Mouse (Mus musculus) kidney, adult 11 months (tissue): ENCODE measurements around the gene Acvr1b.
A peak's percentile ranks its signal among the peaks of the same experiment; 100 is the strongest.

ENCODE experiments used
- DNase-seq: peaks from one replicate; pipeline ENCODE4 v3.0.0; 2022

Acvr1b gene

DNA sequence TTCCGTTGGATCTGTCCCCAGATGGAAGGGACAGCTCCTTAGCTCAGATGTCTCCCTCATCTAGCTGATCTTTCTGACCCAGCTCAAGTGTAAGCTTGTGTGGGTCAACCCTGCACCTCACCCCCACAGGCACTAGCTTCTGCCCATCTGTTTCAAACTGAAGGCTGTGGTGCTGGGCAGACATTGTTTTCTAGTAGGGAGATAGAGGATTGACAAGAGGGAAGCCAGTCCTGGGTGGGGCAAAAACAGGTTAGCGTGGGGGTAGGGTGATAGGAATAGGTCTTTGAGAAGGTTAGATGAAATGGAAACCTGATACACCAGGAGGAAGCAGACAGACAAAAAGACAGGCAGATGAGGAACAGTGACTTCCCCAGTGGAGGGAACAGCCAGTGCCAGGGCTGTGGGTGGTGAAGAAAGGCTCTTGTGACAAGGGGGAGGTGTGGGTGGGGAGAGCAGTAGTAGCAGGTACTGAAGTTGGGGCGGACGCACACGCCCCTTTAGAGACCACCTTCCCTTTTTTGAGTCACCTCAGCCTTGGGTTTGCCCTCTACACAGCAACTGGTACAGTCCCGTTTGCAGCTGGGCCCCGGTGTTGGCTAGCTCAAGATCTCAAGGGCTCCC is 82.1 kb downstream of the Acvr1b start:
- no peak for DNase-seq

DNA sequence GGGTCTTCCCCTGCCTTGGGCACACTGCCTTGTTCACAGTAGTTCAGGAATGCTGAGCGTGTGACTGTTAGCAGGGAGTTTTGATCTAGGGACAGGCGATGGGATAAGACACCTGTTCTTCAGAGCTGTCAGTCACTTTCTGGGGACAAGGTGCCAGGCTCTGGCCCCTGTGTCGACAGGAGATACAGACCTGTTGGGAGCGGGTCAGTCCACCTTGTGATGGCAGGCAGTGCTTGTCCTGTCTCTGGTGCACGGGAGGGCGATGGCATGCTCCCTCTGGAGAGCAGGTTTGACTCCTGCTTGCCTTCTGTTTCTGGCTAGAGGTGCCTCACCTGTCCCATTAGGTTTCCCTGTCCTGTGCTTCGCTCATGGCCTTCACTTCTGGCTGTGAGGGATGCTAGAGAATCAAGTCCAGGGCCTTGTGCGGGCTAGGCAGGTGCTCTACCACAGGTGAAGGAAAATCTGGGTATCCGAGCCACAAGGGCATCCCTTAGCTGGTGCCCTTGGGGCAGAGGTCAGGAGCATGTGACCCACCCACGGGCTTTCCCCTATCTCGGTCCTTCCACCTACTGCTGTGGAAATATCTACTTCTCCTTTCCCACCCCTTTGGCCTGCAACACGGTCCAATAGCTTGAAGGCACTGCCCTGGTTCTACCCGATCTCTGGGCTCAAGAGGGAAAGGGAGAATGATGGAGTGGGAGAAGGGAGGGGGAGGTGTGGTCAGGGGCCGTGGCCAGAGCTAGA is 82.8 kb downstream of the Acvr1b start:
- DNase-seq = no peak

DNA sequence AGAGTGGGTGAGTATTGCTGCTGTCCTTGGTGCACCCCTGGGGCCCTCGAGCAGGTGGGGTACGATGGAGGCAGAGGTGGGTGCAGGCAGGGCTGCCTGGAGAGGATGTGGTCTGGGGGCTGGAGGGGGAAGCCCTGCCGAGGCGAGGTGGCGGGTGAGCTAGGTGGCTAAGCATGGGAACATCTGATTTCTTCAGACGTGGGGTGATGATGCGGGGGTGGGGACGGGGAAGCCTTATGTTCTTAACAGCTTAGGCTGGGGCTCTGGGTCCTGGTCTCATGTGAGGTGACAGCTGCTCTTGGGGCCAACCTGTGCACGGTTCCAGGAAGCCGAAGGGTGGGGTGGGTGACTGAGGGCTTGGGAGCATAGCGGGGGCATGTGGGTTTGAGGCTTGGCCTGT is 84.6 kb downstream of the Acvr1b start:
- DNase-seq = no peak

DNA sequence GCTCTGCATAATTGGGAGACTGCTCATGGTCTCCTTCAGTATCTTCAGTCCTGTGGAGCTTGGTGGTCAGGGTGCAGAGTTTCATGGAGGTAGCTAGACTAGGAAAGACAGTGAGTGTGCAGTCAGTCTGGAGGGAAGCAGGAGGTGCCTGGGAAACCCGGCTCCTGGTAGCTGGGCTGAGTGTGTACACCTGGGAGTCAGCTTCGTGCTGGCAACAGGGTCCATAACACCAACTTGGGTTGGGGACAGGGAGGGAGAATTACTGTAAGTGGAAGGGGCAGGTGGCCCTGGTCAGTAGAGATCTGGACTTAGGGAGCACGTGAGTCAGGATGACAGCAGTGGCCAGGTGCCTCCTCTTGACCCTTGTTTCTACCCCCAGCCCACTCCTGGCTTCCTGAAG is 86.1 kb downstream of the Acvr1b start:
- DNase-seq = no peak

DNA sequence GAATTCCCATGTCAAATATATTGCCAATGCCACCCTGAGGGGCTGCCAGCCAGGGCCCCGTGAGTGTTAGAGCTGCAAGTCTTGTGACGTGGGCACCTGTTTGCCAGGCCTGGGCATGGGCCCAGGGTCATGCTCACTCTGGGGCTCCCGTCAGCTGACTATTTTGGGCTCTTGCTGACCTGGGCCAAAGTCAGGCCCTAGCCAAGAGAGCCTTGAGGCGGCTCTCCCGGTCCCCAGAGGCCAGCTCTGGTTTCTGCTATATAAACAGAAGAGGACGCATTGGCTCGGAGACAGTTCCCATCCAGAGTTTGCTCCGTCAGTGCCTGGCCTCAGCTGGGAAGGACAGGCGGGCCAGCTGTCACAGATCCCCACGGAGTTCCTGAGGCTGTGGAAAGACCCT is 86.5 kb downstream of the Acvr1b start:
- peak; percentile 78 for DNase-seq

DNA sequence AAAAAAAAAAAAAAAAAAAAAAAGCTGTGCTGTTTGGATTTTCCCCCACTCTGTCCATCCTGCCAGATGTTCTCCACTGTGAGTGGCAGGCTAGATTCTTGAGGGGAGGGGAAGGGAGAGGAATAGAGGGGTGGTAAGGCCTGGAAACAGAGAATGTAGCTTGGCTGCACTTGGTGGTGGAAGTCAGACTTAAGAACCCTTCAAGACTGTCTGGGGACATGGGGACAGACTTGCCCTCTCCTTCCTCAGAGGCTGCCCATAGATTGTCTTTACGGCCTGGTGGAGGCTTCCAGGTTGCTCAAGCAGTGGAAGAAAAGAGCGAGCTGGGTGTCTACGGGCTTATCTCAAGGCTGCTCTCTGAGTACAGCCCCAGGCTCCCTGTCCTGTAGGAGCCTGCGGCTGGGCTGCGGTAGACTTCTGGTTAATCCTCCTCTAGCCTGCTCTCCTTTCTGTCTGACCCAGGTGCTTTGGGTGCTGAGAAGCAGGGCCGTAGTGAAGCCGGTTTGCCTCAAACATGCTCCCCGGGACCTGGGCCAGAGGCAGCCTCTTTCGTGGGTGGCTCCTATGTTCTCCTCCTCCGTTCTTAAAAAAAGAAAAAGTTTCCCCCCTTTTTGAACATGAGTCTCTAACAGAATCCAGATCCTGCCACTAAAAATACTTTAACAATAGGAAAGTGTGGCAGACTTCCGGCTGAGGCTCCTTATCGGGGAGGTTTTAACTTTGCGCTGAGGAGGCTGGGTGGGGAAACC is 87.2 kb downstream of the Acvr1b start:
- no peak for DNase-seq

DNA sequence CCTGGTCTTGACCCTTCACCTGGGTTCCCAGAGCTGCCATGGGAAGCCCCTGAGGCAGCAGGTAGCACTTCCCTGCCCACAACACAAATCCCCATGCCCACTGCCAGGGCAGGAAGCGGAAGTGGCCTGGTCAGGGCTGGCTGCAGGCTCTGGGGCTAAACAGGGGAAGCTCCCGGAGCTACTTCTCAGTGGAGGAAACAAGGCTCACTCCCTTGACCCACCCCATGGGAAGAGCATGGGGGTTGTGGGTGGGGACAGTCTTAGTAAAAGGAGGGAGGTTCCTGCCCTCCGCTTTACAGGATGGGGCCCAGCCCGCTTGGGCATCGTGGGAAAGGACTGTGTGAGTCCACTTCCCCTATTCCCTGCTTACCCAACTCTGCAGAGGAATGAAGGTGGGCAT is 88.6 kb downstream of the Acvr1b start:
- DNase-seq = no peak
